Mouse (Mus musculus) embryonic facial prominence, embryonic 12.5 days (tissue): ENCODE data around the gene Inca1. TPM values are rescaled to one million over a fixed set of nuclear protein-coding genes. Genes with fewer than 3 reads are reported as not detected.

ENCODE experiments used
- ATAC-seq: fragments of 200-750 bp; cut with Nextera tagmentation; 2 replicates; pipeline ENCODE4 v1.8.0; 2017; ENCODE audit not compliant: insufficient number of reproducible peaks, insufficient read depth, low FRiP score, low TSS enrichment
- H3K27ac ChIP-seq: fragments of 300-500 bp; sonication (generic); 2 replicates; pipeline ENCODE4 v1.5.1; 2016; ENCODE audit warnings: mild to moderate bottlenecking
- H3K27me3 ChIP-seq: fragments of 300-500 bp; sonication (generic); 2 replicates; pipeline ENCODE4 v1.6.1; 2016; ENCODE audit warnings: mild to moderate bottlenecking, moderate library complexity
- H3K36me3 ChIP-seq: fragments of 300-500 bp; sonication (generic); 2 replicates; pipeline ENCODE4 v1.6.1; 2016; ENCODE audit warnings: mild to moderate bottlenecking
- H3K4me1 ChIP-seq: fragments of 300-500 bp; sonication (generic); 2 replicates; pipeline ENCODE4 v1.6.1; 2016
- H3K4me2 ChIP-seq: fragments of 300-500 bp; sonication (generic); replicated peaks from 2 replicates; pipeline ENCODE4 v1.6.1; 2016; ENCODE audit warnings: mild to moderate bottlenecking, moderate library complexity
- H3K4me3 ChIP-seq: fragments of 300-500 bp; sonication (generic); 2 replicates; pipeline ENCODE4 v1.5.1; 2016; ENCODE audit warnings: mild to moderate bottlenecking
- H3K9ac ChIP-seq: fragments of 300-500 bp; sonication (generic); 2 replicates; pipeline ENCODE4 v1.6.1; 2016; ENCODE audit warnings: mild to moderate bottlenecking, moderate library complexity
- H3K9me3 ChIP-seq: fragments of 300-500 bp; sonication (generic); 2 replicates; pipeline ENCODE4 v1.6.1; 2016; ENCODE audit warnings: mild to moderate bottlenecking, moderate library complexity
- WGBS: fragments of 180-500 bp; shearing (Covaris S2); methylation state at CpG from one replicate; pipeline ENCODE4 v1.1.7; 2016; 5-methylcytosine and 5-hydroxymethylcytosine counted together
- polyA plus RNA-seq: library from polyadenylated mRNA; unstranded; fragments of >200 nt; fragmentation: Nextera tagmentation; extraction: Ambion mirVana; gene quantifications from 2 replicates; pipeline ENCODE4 v1.2.1, GENCODE M21; 2016

Gene Inca1
- polyA plus RNA-seq, 1 experiment from 2014 or later: 1.6 TPM

DNA sequence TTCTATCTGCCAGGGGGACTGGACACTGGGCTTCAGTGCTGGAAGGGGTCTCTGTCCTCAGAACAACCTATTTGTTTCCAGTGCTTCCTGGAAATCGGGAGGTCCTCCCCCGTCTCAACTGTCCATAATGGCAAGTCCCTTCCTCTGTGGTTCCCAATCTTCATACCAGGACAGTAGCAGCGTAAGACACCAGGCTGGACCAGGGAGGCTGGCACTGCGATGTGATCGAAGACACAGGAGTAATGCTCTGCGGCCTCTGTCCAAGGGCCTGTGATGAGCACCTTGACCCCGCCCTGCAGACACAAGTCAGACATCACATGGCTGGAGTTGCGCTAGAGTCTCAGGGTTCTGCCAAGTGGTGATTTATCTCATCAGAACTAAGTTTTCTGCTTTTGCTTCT lies 20.6 kb downstream of the Inca1 start:
- WGBS: 95% methylated on average over 8 of the region's 8 CpGs
- Histone ChIP-seq H3K36me3 (peaks cover 49% of the 10 kb centered on the region), H3K27ac (no peak overlapping the region), H3K4me3 (no peak overlapping the region), H3K4me1 (peaks cover 5% of the 10 kb centered on the region), H3K9me3 (no peaks in the 10 kb centered on the region), H3K27me3 (no peaks in the 10 kb centered on the region), H3K9ac (no peak overlapping the region), H3K4me2 (no peak overlapping the region)
- no peak for ATAC-seq

DNA sequence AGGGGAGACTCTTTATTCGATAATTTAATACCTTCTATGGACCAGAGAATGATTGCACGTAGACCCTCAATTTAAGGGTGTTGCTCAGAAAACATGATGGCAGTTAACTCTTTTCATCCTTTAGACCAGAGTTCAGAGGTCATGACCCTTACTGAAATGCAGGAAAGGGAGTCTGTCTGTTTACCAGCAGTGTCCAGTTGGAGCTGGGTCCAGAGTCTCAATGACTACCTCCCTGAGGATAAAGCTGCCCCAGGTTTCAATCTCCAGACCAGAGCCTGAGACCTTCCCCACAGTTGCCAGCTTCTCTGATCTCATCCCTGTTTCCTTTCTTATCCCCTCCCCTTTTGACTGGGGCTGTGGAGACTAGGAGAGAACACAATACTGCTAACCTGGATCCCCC lies 21.4 kb downstream of the Inca1 start:
- H3K9me3 ChIP-seq: no peaks in the 10 kb centered on the region
- H3K4me2 ChIP-seq: no peak overlapping the region
- WGBS: 46% methylated on average over 2 of the region's 2 CpGs
- no peak for ATAC-seq
- no peak overlapping the region for H3K27ac ChIP-seq
- H3K27me3 ChIP-seq: no peaks in the 10 kb centered on the region
- no peak overlapping the region for H3K9ac ChIP-seq
- H3K4me1 ChIP-seq: peaks cover 5% of the 10 kb centered on the region
- no peak overlapping the region for H3K4me3 ChIP-seq
- H3K36me3 ChIP-seq: peaks cover 47% of the 10 kb centered on the region

DNA sequence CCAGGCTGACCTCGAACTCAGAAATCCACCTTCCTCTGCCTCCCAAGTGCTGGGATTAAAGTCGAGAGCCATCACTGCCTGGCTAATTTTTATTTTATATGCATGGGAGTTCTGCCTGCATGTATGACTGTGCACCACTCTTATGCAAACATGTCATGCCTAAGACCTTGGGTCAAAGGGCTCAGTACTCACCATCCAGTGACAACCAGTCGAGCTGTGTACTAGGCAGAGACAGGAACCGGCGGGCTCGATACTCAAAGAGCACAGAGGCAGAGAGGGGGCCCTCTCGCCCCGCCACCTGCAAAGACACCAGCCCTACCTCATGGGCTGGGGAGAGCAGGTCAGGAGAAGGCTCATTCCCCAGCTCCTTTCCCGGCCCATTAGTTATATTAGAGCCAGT lies 21.9 kb downstream of the Inca1 start:
- Histone ChIP-seq H3K4me3 (no peak overlapping the region), H3K9me3 (no peaks in the 10 kb centered on the region), H3K4me2 (no peak overlapping the region), H3K9ac (no peak overlapping the region), H3K4me1 (peaks cover 5% of the 10 kb centered on the region), H3K27ac (no peak overlapping the region), H3K36me3 (peaks cover 44% of the 10 kb centered on the region), H3K27me3 (no peaks in the 10 kb centered on the region)
- no peak for ATAC-seq
- 70% methylated on average over 9 of the region's 9 CpGs for WGBS

DNA sequence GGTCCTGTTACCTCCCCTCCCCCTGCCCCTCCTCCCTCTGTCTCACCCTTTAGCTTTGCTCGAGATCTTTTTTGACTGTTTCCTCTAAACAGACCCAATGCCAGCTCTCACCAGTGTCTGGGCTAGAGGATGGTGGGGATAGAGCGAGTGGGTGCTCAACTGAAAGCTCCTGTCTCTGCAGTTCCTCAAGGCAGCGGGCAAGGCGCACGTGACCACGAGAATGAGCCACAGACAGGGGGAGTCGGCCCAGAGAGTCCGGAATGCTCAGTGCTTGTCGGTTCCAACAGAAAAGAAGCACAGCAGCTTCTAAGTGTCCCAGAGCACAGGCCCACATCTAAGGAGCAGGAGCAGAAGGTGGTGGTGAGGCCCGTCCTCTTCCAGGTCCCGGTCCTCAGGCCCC lies 25.5 kb downstream of the Inca1 start:
- no peak for ATAC-seq
- 0 out of 2 replicates have a peak overlapping the region, but pooled peaks have one; percentile 1 for H3K9ac ChIP-seq
- peaks cover 9% of the 10 kb centered on the region; the same call in 1 of the 2 replicates for H3K4me1 ChIP-seq
- H3K4me2 ChIP-seq: no peak overlapping the region
- WGBS: 64% methylated on average over 11 of the region's 11 CpGs
- H3K27me3 ChIP-seq: no peaks in the 10 kb centered on the region
- no peak overlapping the region for H3K27ac ChIP-seq
- no peaks in the 10 kb centered on the region for H3K9me3 ChIP-seq
- H3K4me3 ChIP-seq: no peak overlapping the region
- peaks cover 43% of the 10 kb centered on the region for H3K36me3 ChIP-seq

DNA sequence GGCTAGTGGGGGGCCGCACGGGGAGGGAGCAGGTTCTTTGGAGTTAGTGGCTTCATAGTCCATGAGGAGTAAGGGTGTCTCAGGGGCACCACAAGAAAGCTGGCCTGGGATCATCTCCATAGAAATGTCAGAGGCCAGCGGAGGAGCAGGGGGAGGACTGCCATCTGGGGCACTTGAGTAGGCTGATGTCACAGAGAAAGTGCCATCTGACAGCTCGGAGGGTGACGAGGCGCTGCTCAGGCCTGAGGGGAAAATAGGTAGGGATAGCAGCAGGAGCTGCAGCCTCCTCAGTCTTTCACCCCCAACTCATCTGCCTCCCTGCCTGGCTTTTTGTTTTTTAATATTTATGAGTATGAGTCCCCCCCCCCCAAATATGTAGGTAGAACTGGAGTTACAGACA lies 25.9 kb downstream of the Inca1 start:
- ATAC-seq: no peak
- H3K36me3 ChIP-seq: peaks cover 38% of the 10 kb centered on the region
- H3K4me1 ChIP-seq: peaks cover 9% of the 10 kb centered on the region; the same call in 1 of the 2 replicates
- no peak overlapping the region for H3K4me3 ChIP-seq
- no peak overlapping the region for H3K27ac ChIP-seq
- H3K27me3 ChIP-seq: no peaks in the 10 kb centered on the region
- H3K4me2 ChIP-seq: no peak overlapping the region
- no peak overlapping the region for H3K9ac ChIP-seq
- 69% methylated on average over 6 of the region's 6 CpGs for WGBS
- no peaks in the 10 kb centered on the region for H3K9me3 ChIP-seq

DNA sequence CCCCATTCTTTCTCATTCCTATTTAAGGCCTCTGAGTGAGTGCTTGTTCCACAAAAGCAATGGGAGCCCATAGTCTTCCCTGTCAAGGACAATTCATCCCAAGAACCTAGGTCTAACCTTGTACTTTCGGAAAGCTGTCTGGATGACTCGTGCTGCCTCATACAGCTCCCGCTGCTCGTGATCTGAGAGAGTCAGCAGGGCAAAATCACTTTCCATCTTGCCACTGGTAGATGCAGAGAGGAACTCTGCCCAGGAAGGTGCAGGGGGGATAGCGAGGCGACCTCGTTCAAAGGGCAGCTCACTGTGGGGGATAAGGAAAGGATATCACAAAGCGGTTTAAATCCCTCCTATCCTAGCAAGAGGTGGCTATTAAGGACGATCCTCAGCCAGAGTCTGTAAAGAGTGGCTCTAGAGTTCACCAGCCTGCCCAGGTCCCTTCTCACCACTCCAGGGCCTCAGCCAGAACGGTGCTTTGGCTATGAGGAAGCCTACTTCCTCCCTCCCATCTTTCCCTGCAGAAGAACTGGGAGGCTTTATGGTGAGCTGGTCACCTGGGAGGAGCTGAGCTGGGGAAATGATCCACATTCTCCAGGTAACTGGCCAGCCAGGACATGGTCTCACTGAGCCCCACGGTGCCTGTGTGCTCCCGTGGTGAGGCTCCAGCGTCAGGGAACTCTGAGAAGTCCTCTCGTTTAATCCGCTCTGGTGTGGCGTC lies 28.5 kb downstream of the Inca1 start:
- Histone ChIP-seq H3K4me2 (peak overlapping the region; percentile 74; the same call in 1 of the 2 replicates), H3K4me3 (no peak overlapping the region), H3K4me1 (peaks cover 24% of the 10 kb centered on the region), H3K9me3 (no peaks in the 10 kb centered on the region), H3K36me3 (peaks cover 40% of the 10 kb centered on the region), H3K9ac (no peak overlapping the region), H3K27ac (no peak overlapping the region), H3K27me3 (no peaks in the 10 kb centered on the region)
- WGBS: 86% methylated on average over 16 of the region's 16 CpGs
- no peak for ATAC-seq

DNA sequence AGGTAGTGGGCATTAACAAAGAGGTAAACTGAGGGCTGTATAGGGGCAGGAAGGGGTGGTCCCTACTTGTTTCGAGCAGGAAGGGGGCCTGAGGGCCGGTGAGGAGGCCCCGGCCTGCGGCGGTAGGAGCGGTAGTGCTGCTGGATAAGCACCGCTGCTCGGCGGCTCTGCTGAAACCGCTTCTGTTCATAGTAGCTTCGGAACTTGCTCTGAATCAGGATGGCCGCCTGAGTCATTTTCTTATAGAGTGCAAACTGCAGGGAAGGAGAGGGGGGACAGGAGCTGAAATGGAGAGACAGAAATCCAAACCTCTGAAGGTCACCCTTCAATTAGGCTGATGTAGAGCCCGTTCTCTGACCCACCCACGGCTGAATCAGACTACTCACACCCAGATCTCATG lies 29.5 kb downstream of the Inca1 start:
- Histone ChIP-seq H3K4me3 (peak overlapping the region; percentile 52), H3K9ac (peak overlapping the region; percentile 70), H3K4me1 (peaks cover 25% of the 10 kb centered on the region), H3K9me3 (no peaks in the 10 kb centered on the region), H3K4me2 (peak overlapping the region; percentile 74), H3K36me3 (peaks cover 35% of the 10 kb centered on the region), H3K27me3 (no peaks in the 10 kb centered on the region), H3K27ac (peak overlapping the region; percentile 95)
- ATAC-seq: no peak
- WGBS: 45% methylated on average over 14 of the region's 14 CpGs

DNA sequence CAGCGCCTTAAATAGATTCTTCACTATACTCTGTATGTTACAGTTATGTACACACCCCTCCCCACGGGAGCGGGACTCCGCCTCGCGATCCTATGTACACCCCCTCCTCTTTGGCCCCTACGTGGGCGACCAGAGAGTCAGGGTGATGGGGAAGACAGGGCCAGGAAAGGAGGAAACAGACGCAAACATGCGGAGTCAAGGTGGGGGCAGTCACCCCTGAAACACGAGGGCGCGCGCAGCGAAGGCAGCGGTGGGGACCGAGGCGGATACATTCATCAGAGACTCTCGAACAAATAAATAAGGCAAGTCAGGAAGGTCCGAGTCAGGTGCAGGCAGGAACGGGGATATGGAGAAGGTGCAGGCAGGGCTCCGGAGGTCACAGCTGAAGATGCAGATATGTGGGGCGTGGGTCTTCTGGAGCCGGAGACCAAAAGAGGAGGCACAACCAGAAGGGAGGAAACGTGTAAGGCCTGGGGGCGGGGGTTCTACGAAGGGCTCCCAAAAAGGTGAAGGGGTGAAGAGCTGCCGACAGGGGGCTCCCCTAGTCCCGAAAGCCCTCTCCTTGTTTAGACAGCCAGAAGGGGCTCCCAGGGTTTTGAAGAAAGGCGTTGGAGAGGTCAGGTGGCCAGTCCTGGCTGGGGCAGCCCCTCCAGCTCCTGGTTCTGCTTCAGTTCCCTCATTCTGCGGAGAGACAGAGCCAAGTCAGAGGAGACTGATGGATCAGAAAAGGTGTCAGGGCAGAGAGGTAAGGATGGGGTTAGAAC lies 30.2 kb downstream of the Inca1 start:
- Histone ChIP-seq H3K9me3 (no peaks in the 10 kb centered on the region), H3K27me3 (no peaks in the 10 kb centered on the region), H3K9ac (peak overlapping the region; percentile 70), H3K4me3 (peak overlapping the region; percentile 52), H3K4me1 (peaks cover 25% of the 10 kb centered on the region), H3K4me2 (peak overlapping the region; percentile 74), H3K27ac (peak overlapping the region; percentile 95), H3K36me3 (peaks cover 35% of the 10 kb centered on the region)
- peak; percentile 17 for ATAC-seq
- under 1% methylated on average over 31 of the region's 31 CpGs for WGBS

DNA sequence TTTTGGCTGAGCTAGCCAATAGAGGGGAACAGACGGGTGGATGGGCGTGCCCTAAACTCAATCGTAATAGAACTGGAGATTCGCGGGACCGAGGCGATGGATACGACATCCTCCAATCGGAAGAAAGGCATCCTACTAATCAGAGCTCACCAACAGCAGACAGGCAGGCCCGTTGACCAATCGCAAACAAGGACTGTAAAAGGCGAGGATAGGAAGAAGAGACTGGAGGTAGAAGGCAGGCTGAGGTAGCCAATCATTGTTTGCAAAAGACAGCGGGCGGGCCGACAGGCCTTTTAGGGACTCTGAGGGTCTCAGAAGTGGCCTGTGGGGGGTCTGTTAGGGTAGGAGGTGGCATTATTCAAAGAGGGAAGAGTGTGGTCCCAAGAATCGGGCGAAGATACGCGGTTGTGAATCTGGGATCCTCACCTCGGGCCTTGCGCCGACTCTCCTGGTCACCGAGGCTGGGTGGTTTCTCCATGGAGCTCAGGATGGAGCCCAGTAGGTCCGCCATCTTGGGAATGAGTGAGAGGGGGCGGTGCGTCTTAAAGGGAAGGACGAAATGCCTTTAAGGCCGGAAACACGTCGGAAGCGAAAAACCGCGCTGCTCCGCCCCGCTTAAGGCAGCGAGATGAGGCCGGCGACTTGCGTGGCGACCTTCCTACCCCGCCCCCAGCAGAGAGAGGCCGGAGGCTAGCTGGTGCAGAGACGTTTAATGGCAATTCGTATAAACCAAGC lies 31.0 kb downstream of the Inca1 start, which contains the start of gene Spag7:
Gene Spag7 (minus strand): TSS at position 646 of the 735 bp plus-strand sequence.
- Histone ChIP-seq H3K4me2 (peak within 1 kb of the TSS; percentile 74), H3K4me1 (peaks cover 25% of the 10 kb centered on the region), H3K4me3 (peak within 1 kb of the TSS; percentile 52), H3K27me3 (no peaks in the 10 kb centered on the region), H3K9me3 (no peaks in the 10 kb centered on the region), H3K27ac (peak within 1 kb of the TSS; percentile 95), H3K36me3 (peaks cover 42% of the 10 kb centered on the region), H3K9ac (peak within 1 kb of the TSS; percentile 70)
- WGBS: under 1% methylated on average over 44 of the region's 44 CpGs
- peak; percentile 96 for ATAC-seq

DNA sequence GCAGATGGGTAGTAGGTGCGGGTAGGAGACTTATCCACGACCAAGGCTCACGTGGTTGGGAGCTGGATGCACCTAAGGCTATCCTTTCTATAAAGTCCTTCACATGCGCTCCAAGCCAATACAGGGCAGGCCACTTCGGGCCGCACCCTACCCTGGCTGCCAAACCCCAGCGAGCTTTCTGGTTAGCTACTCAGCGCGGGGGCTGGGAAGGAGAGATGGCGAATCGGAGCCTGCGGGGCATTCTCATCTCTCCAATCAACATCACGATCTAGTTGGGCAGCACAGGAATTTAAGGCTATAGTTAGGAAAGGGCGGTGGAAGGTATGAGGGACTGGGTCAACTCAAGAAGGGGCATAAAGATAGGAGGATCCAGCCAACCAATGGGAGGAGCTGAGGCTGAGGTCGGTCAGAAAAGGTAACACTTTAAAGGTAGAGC lies 31.6 kb downstream of the Inca1 start:
- H3K9ac ChIP-seq: peak overlapping the region; percentile 67
- H3K27ac ChIP-seq: peak overlapping the region; percentile 95
- 2% methylated on average over 15 of the region's 15 CpGs for WGBS
- peak overlapping the region; percentile 74 for H3K4me2 ChIP-seq
- no peaks in the 10 kb centered on the region for H3K9me3 ChIP-seq
- peak; percentile 42 for ATAC-seq
- H3K4me3 ChIP-seq: peak overlapping the region; percentile 52
- H3K4me1 ChIP-seq: peaks cover 25% of the 10 kb centered on the region
- H3K36me3 ChIP-seq: peaks cover 42% of the 10 kb centered on the region
- H3K27me3 ChIP-seq: no peaks in the 10 kb centered on the region

DNA sequence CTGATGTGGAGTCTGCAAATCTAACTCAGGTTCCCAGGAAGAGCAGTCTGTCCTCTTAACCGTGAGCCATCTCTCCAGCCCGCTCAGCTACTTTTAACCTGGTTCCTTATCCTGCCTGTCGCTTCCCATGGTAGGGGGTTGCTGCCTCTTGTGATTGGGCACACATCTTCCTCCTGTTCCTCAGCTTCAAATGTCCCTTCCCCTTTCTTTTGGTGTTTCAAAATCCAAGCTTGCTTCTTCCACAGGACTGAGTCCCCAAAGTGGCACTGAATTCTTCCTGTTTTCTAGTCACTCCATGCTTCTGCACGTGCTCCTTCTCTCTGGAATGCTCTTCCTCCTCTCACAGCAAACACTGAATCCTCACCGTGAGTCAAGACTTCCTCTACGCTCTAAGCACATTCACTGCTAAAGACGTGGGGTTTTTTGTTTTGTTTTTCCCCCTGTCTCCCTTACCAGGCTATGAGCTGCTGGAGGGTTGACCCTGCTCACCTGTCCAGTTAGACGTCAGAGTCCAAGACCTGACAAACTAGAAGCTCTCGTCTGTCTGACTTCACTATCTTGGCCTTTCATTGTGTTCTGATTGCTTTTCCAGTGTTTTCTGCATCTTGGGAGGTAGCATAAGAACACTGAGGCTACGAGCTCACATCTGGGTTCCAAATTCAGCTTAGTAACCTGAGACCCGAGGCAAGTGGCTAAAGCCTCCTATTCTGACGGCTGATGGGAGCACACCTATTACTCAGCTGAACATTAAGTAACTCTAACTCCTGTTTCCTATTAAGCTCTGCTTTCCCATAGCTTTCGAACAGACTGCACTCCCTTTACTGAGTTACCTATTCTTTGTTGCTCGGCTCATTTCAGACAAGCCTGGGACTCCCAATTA lies 32.4 kb downstream of the Inca1 start:
- Histone ChIP-seq H3K4me2 (peak overlapping the region; percentile 74), H3K27me3 (no peaks in the 10 kb centered on the region), H3K36me3 (peaks cover 51% of the 10 kb centered on the region), H3K9me3 (no peaks in the 10 kb centered on the region), H3K4me1 (peaks cover 25% of the 10 kb centered on the region), H3K4me3 (peak overlapping the region; percentile 52), H3K27ac (peak overlapping the region; percentile 95), H3K9ac (peak overlapping the region; percentile 67)
- no peak for ATAC-seq
- 50% methylated on average over 14 of the region's 14 CpGs for WGBS
